Mouse (Mus musculus): ENCODE data around the gene Ppip5k2.

Ppip5k2 gene

GRCm38 (mm10) chr1:97759841-97760240 lies 10.4 kb downstream of the Ppip5k2 start:
- DNase-seq (ENCODE audit: low read depth, low spot score), result no peak

- no peak for DNase-seq (ENCODE audit: low read depth, low spot score)
These were observed 15.8 kb downstream of the Ppip5k2 start for GRCm38 (mm10) chr1:97754392-97754791.

DNA sequence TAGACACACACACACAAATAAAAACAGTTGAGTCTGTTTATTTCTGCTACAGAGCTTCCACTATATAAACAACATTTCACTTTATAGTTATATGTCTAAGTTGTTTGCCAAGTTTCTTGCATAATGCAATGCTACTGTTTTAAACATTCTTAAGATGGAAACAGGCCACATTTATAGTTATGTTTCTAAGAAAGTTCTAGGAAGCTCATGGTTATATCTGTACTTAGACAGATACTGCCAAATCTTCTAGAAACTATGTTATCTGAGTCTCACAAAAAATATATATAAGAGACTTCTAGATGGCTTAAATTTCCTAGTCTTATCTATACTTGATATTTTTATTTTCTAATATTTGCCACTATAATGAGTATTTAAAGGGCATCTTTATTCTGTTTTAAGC lies 17.0 kb downstream of the Ppip5k2 start:
- DNase-seq (ENCODE audit: low read depth, low spot score), result no peak

DNA sequence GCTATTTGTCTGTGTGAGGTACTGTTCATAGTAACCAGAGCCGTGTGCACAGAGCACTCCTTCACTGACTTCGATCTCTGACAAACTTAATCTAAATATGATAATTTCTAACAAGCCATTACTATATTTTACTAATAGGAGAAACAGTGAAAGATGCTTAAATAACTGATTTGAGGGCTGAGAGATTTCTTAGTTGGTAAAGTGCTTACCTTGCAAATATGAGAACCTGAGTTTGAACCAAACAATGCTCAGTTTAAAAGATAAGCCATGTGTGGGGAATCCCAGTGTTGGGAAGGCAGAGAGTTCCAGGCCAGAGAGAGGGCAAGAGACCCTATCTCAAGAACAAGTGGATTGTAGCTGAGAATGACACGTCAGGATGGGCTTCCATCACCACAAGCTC lies 22.0 kb downstream of the Ppip5k2 start:
- no peak for DNase-seq (ENCODE audit: low read depth, low spot score)

GRCm38 (mm10) chr1:97746261-97746660 lies 23.9 kb downstream of the Ppip5k2 start:
- DNase-seq (ENCODE audit: low read depth, low spot score), result peak; percentile 26

DNA sequence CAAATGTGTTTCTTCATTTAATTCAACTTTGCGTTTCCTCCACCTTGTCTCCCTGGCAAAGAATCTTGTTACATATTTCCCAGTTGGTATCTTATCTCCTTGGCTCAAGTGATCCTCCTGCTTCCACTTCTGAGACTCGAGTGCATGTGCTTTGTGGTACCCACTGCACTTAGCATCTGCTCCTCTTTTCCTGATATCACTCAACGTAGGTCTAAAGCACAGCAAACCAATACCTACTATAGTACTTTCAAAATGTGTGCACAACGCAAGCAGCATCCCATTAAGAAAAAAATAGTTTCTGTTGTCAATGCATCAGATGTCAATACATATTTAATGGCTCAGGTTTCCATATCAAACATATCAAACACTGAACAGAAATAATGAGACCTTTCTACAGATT lies 24.5 kb downstream of the Ppip5k2 start:
- no peak for DNase-seq (ENCODE audit: low read depth, low spot score)

DNA sequence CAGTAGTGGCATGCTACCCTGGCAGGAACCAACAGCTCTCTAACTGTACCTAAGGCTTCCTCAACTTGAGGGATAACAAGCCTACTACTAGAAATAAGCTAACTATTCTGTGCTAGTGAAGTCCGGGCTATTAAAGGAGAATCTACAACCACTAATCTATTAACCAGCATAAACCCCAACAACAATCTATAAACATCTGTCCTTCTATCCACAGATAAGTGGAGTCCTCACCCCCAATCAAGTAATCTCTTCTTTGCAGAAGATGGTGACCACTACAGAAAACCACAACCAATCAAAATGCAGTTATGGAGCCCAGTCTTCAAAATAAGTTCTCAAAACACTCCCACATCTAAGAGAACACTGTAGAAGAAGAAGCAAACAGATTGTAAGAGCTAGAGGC lies 27.1 kb downstream of the Ppip5k2 start:
- no peak for DNase-seq (ENCODE audit: low read depth, low spot score)

DNA sequence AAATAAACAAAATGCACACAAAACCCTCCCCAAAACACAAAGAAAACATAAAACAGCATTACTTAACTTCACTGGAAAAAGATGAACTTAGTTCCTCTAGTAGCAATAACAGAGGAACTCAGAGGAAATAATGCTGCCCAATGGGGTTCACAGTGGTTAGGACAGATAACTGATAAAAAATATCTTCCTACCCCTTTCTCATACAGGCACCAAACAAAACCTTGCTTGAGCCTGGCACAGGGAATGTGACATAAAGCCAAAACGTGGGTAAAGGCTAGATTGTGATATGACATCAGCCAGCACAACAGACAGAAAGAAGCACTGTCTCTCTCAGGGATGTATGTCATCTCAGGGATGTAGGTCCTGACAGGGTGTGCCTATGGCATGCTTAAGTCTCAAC lies 40.9 kb downstream of the Ppip5k2 start:
- no peak for DNase-seq (ENCODE audit: low read depth, low spot score)

- peak; percentile 26 for DNase-seq (ENCODE audit: low read depth, low spot score)
These were observed 43.5 kb downstream of the Ppip5k2 start for GRCm38 (mm10) chr1:97726730-97727129.

GRCm38 (mm10) chr1:97718440-97718839 lies 51.8 kb downstream of the Ppip5k2 start:
- peak; percentile 3 for DNase-seq (ENCODE audit: low read depth, low spot score)

DNA sequence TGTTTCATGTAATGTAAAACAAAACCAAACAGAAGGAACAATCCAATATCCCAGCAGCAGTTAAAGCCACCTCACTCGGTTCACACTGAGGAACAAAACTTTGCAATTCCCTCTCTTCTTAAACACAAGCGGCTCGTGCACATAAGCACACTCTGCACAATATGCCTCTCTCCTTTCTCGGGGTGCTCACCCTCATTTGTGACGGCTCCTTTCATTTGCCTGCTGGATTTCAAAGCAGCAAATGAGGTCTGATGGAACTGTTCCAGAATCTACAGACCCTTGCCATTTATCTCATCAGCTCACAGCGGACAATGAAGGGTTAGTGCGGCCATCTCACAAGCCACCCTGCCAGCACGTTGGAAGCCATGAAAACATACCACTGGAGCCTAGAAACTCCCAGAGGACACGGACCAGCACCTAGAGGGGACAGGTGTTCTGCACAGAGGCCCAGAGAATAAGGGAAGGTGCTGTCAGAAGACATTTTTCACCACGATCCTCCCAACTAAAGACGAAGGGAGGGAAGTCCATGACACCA lies 55.8 kb downstream of the Ppip5k2 start:
- no peak for DNase-seq (ENCODE audit: low read depth, low spot score)

- no peak for DNase-seq (ENCODE audit: low read depth, low spot score)
These were observed 59.7 kb downstream of the Ppip5k2 start for GRCm38 (mm10) chr1:97710520-97710919.

DNA sequence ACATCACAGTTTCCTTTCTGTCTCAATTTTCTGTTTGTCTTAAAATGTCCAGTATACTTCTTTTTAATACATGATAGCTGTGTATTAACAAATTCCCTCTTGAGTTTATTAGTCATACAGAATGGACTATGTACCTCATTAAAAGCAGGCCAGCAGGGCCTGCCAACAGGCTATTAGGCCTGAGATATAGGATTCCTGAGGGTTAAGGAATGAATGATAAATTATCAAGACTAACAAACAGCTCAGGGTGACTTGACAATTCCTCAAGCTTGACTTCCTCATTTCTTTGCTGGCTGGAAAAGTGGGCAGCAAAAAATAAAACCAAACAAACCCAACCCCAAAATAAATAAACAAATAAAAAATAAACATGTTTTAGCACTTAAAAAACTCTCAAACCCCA lies 64.8 kb downstream of the Ppip5k2 start:
- no peak for DNase-seq (ENCODE audit: low read depth, low spot score)

- DNase-seq (ENCODE audit: low read depth, low spot score), result no peak
These were observed 65.6 kb downstream of the Ppip5k2 start for GRCm38 (mm10) chr1:97704646-97705045.

DNA sequence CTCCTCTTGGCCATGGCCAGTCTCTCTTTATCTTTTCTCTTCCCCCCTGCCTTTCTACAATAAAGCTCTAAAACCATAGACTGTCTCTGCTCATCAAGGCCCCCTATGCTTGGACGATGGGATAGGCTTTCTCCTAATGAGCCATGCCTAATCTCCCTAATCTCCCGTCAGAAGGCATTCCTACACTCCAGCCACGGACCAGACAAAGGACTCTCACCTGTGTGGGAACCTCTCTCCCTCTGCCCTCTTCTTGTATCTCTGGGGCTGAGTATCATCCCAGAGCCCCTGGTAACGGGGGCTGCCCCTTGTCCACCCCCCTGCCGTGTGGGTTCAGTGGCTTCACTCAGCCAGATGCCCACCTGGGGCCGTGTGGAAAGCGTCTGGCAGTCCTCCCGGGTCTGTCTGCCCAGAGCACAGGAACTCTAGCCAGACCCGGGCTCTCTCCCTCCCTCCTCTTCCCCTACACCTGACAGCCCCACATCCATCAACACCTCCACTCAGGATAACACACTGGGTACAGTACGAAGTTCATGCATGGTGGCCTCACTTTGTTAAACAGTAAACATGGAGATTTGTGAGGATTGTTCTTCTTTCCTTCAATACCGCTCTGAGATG lies 71.1 kb downstream of the Ppip5k2 start:
- DNase-seq (ENCODE audit: low read depth, low spot score), result no peak

DNA sequence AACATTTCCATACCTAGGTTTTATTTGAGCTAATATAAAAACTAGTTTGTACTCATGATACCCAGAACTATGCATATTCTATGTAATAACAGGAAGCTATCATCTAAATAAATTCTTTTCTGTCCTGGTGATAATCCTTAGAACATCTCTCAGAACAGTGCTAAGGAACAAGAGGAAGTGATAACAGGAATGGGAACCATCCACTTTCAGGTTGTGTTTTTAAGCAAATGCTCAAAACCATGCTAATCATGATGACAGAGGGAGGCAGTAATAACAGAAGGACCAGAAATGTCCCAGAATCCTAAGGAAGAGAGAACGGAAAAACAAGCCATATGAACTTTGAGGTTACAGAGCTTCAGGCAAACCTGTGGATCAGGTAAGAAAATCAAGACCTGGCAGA lies 72.9 kb downstream of the Ppip5k2 start:
- DNase-seq (ENCODE audit: low read depth, low spot score), result no peak

DNA sequence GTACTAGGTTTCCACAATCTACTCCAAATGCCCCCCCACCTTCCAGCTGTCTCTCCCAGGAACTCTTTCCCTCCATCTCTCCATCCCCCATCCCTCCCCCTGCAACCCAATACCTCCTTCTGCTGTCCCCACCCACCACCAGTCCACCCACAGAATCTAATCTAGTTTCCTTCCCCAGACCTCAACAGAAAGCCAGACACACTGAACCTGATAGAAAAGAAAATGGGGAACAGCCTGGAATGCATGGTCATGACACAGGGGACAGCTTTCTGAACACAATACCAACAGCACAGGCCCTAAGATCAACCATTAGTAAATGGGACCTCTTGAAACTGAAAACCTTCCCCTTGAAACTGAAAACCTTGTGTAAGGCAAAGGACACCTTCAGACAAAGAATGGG lies 76.4 kb downstream of the Ppip5k2 start:
- DNase-seq (ENCODE audit: low read depth, low spot score), result no peak

DNA sequence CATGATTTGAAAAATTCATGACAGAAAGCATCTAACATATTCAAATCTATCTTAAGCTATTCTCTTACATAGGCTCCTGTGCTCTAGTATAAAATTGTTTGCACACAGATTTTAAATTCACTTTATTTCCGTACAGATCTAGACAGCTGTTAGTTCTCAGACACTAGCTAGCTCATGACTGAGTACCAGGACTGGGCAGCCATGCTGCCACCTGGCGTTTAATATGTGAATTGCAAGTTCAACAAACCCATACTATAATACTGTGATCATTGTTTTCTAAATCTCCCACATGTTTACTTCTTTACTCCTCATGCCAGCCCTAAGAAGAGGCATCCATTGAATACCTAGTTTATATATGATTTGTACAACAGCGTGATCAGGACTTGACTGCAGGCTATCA lies 81.5 kb downstream of the Ppip5k2 start:
- DNase-seq (ENCODE audit: low read depth, low spot score), result peak; percentile 65

DNA sequence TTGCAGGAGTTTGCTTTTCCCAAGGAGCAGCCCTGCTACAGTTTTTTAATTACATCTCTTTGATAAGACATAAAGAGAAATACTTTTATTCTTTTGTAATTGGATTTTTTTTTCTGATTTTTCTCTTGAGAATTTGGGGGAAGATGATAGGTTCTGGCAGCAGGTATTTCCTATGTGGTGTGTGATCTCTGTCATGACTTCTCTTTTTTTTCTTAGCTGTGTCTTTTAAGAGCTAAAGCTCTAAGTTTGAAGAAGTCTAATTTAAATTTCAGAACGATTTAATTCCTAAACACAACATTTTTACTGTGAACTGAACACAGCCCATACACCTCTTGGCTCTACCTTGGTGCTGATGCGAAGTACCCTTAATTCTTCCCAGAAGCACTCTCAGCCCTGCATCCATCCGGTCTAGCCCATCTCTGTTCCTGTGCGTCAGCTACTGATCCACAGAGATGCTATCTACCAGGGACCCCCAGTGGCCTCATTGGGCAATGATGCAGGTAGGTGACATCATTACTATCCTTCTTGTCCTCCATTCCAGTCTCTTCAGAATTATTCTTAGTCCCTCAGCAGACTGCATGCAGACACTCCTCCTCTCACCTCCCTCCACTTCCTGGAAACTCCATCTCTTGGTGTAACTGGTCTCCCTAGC lies 93.6 kb downstream of the Ppip5k2 start:
- DNase-seq (ENCODE audit: low read depth, low spot score), result no peak

DNA sequence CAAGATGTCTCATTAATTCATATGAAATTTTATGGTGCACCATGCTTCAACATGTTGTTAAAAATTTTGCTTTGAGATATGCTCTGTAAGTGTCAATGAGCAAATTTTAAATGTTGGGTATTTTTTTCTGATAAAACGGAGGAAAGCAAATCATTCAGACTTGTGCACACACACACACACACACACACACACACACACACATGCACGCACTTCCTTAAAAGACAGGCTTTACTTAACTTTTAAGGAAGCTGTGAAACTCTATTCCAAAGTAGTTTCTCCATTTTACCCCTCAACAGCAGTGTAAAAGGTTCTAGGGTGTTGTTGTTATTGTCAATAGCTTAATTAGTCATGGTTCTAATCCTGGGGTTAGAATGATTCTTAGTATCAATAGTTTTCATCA lies 94.1 kb downstream of the Ppip5k2 start:
- DNase-seq (ENCODE audit: low read depth, low spot score), result no peak

DNA sequence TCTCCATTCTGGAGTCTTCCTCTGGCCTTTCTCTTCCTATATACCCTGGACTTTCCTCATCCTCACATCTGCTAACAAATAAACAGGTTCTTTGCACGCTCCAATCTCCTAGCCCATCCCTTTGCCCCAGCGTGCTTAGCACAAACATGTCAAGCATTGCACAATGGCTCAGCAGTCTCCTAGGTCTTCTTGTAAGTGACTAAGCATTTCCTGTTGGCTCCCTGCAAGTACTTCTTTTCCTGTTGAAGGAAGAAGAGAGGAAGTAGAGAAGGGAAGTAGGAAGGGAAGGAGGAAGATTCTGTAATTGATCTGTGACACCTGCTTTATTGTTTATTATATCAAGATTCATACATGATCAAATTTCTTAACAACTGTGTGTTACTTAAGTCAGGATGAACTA lies 97.4 kb downstream of the Ppip5k2 start:
- DNase-seq (ENCODE audit: low read depth, low spot score), result no peak

GRCm38 (mm10) chr1:97667288-97667687 lies 102.9 kb downstream of the Ppip5k2 start:
- DNase-seq (ENCODE audit: low read depth, low spot score), result no peak

GRCm38 (mm10) chr1:97662324-97662723 lies 107.9 kb downstream of the Ppip5k2 start:
- no peak for DNase-seq (ENCODE audit: low read depth, low spot score)
